Mouse (Mus musculus) lung, postnatal 0 days (tissue): ENCODE data around the gene Mmp24. TPM values are rescaled to one million over a fixed set of nuclear protein-coding genes. Genes with fewer than 3 reads are reported as not detected.

Source experiments
- ATAC-seq: fragments of 200-750 bp; cut with Nextera tagmentation; 2 replicates; pipeline ENCODE4 v1.8.0; 2017; ENCODE audit warnings: moderate library complexity
- DNase-seq: peaks from one replicate; pipeline ENCODE4 v3.0.0-alpha.2; 2016; ENCODE audit warnings: low spot score
- H3K27ac ChIP-seq: fragments of 300-500 bp; sonication (generic); 2 replicates; pipeline ENCODE4 v1.5.1; 2014; ENCODE audit warnings: antibody characterized with exemption, mild to moderate bottlenecking, low read length, mixed read lengths
- H3K27me3 ChIP-seq: fragments of 300-500 bp; sonication (generic); replicated peaks from 2 replicates; pipeline ENCODE4 v1.6.1; 2014; ENCODE audit warnings: low read length, mixed read lengths; ENCODE audit not compliant: insufficient read depth
- H3K36me3 ChIP-seq: fragments of 300-500 bp; sonication (generic); 2 replicates; pipeline ENCODE4 v1.6.1; 2014; ENCODE audit warnings: low read length, mixed read lengths; ENCODE audit not compliant: insufficient read depth
- H3K4me1 ChIP-seq: fragments of 300-500 bp; sonication (generic); 2 replicates; pipeline ENCODE4 v1.6.1; 2014; ENCODE audit warnings: antibody characterized with exemption, low read depth, low read length, mixed read lengths; ENCODE audit not compliant: insufficient read depth
- H3K4me2 ChIP-seq: fragments of 300-500 bp; sonication (generic); replicated peaks from 2 replicates; pipeline ENCODE4 v1.6.1; 2014; ENCODE audit warnings: low read depth, mild to moderate bottlenecking, low read length, moderate library complexity, mixed read lengths
- H3K4me3 ChIP-seq: fragments of 300-500 bp; sonication (generic); 2 replicates; pipeline ENCODE4 v1.5.1; 2014; ENCODE audit warnings: low read depth, low read length
- H3K9ac ChIP-seq: fragments of 300-500 bp; sonication (generic); replicated peaks from 2 replicates; pipeline ENCODE4 v1.6.1; 2014; ENCODE audit warnings: low read depth, mild to moderate bottlenecking
- H3K9me3 ChIP-seq: fragments of 300-500 bp; sonication (generic); 2 replicates; pipeline ENCODE4 v1.6.1; 2016; ENCODE audit warnings: low read length, mixed read lengths
- CTCF ChIP-seq: IDR thresholded peaks from 2 replicates; pipeline ENCODE4 v1.5.1; 2016; ENCODE audit warnings: antibody characterized with exemption, mild to moderate bottlenecking
- EP300 ChIP-seq: IDR thresholded peaks from 2 replicates; pipeline ENCODE4 v1.6.1; 2016; ENCODE audit warnings: antibody characterized with exemption, mild to moderate bottlenecking, control low read depth
- whole genome bisulfite sequencing: fragments of 180-500 bp; shearing (Covaris S2); extraction: QIAGEN DNeasy Blood & Tissue Kit; methylation state at CpG from one replicate; pipeline ENCODE4 v1.1.7; 2014; 5-methylcytosine and 5-hydroxymethylcytosine counted together
- polyA plus RNA-seq: library from polyadenylated mRNA; unstranded; fragments of >200 nt; fragmentation: Nextera tagmentation; extraction: Ambion mirVana; gene quantifications from 2 replicates; pipeline ENCODE4 v1.2.1, GENCODE M21; 2015

Mmp24 gene
- polyA plus RNA-seq, 1 experiment from 2014 or later = 0.11 TPM

- 51% methylated on average over 11 of the region's 11 CpGs for WGBS
- Histone ChIP-seq H3K9ac (no peak overlapping the region), H3K4me1 (no peaks in the 10 kb centered on the region), H3K27me3 (peaks cover 27% of the 10 kb centered on the region), H3K27ac (no peak overlapping the region), H3K9me3 (no peaks in the 10 kb centered on the region), H3K36me3 (no peaks in the 10 kb centered on the region), H3K4me2 (no peak overlapping the region), H3K4me3 (no peak overlapping the region)
- no peak for DNase-seq
- TF ChIP-seq EP300 = no peak
- no peak for TF ChIP-seq CTCF
- no peak for ATAC-seq
Observed at GRCm38 (mm10) chr2:155774261-155774926, 748 bp upstream of the Mmp24 start.

- Histone ChIP-seq H3K9me3 (no peaks in the 10 kb centered on the region), H3K9ac (no peak overlapping the region), H3K27me3 (peaks cover 27% of the 10 kb centered on the region), H3K36me3 (no peaks in the 10 kb centered on the region), H3K4me3 (peak overlapping the region; percentile 45), H3K4me2 (peak overlapping the region; percentile 95), H3K27ac (no peak overlapping the region), H3K4me1 (no peaks in the 10 kb centered on the region)
- DNase-seq (peak; percentile 71), ATAC-seq (peak; percentile 93)
- WGBS = 2% methylated on average over 42 of the region's 44 CpGs
- TF ChIP-seq CTCF = no peak
- no peak for TF ChIP-seq EP300
Observed at GRCm38 (mm10) chr2:155775685-155776263, 632 bp downstream of the Mmp24 start.

GRCm38 (mm10) chr2:155776824-155777687, 1.9 kb downstream of the Mmp24 start:
- DNase-seq = no peak
- no peak for ATAC-seq
- TF ChIP-seq CTCF = no peak
- no peak for TF ChIP-seq EP300
- Histone ChIP-seq H3K9me3 (no peaks in the 10 kb centered on the region), H3K36me3 (no peaks in the 10 kb centered on the region), H3K4me3 (no peak overlapping the region), H3K9ac (no peak overlapping the region), H3K4me2 (no peak overlapping the region), H3K4me1 (no peaks in the 10 kb centered on the region), H3K27ac (no peak overlapping the region), H3K27me3 (peaks cover 27% of the 10 kb centered on the region)
- WGBS = 46% methylated on average over 10 of the region's 10 CpGs

GRCm38 (mm10) chr2:155777688-155777985, 2.5 kb downstream of the Mmp24 start:
- peaks cover 27% of the 10 kb centered on the region for H3K27me3 ChIP-seq
- 77% methylated on average over 4 of the region's 4 CpGs for WGBS

GRCm38 (mm10) chr2:155778004-155778403, 2.9 kb downstream of the Mmp24 start:
- Histone ChIP-seq H3K9me3 (no peaks in the 10 kb centered on the region), H3K4me2 (no peak overlapping the region), H3K27ac (no peak overlapping the region), H3K27me3 (peaks cover 27% of the 10 kb centered on the region), H3K4me3 (no peak overlapping the region), H3K4me1 (no peaks in the 10 kb centered on the region), H3K9ac (no peak overlapping the region), H3K36me3 (no peaks in the 10 kb centered on the region)
- ATAC-seq = no peak
- no peak for TF ChIP-seq CTCF
- TF ChIP-seq EP300 = no peak
- WGBS = 59% methylated on average over 6 of the region's 6 CpGs
- DNase-seq = no peak

More at GRCm38 (mm10) chr2:155777688-155777985, 2.5 kb downstream of the Mmp24 start:
- TF ChIP-seq CTCF = no peak
- no peak overlapping the region for H3K27ac ChIP-seq
- ATAC-seq (no peak), DNase-seq (no peak)
- no peaks in the 10 kb centered on the region for H3K4me1 ChIP-seq
- H3K9ac ChIP-seq = no peak overlapping the region
- no peaks in the 10 kb centered on the region for H3K36me3 ChIP-seq
- H3K4me3 ChIP-seq = no peak overlapping the region
- H3K9me3 ChIP-seq = no peaks in the 10 kb centered on the region
- no peak overlapping the region for H3K4me2 ChIP-seq

- no peak for TF ChIP-seq CTCF
- no peak for TF ChIP-seq EP300
- H3K4me3 ChIP-seq = no peak overlapping the region
- DNase-seq (peak; percentile 21), ATAC-seq (peak; percentile 31)
- 42% methylated on average over 7 of the region's 7 CpGs for WGBS
- H3K4me2 ChIP-seq = no peak overlapping the region
- H3K27ac ChIP-seq = no peak overlapping the region
- H3K9ac ChIP-seq = no peak overlapping the region
- no peaks in the 10 kb centered on the region for H3K36me3 ChIP-seq
- no peaks in the 10 kb centered on the region for H3K4me1 ChIP-seq
- H3K9me3 ChIP-seq = no peaks in the 10 kb centered on the region
- peaks cover 19% of the 10 kb centered on the region for H3K27me3 ChIP-seq
Observed at GRCm38 (mm10) chr2:155779066-155779465, 3.9 kb downstream of the Mmp24 start.
